11 mouse cellular contexts compared by ENCODE assay signal in the genomic region with DNA sequence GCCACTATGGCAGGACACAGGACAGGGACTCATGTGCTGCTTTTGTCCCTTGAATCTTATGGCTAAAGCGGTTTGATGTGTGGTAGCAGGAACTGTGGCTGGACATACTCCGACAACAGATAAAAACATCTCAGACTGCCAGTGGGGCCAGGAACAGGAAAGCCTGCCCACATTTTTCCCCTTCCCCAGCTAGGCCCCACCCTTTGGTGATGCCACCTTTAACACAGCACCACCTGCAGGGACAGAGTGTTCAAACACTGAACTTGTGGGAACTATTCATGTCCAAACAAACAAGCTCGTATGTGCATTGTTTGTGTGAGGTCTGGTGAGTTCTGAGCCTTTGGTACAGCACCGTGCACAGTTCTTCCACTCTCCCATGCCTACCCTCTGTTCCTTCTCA. TPM values are rescaled to one million over a fixed set of nuclear protein-coding genes. Genes with fewer than 3 reads are reported as not detected.
DNase-seq lines count a peak whose midpoint lies in the region; ATAC-seq and TF ChIP-seq lines count a peak whose summit lies in the region.
"Had no signal": no experiment of that assay in that cellular context is flagged by ENCODE, and none has a peak within 500 bp of the region (broad histone marks: within the 10 kb centered on the region; RNA-seq: fewer than 3 reads in every experiment).

No protein-coding gene starts in this region.

- H3K27me3 ChIP-seq in kidney, embryonic 16.5 days (ENCODE audit: insufficient read depth, low read length) = no peaks in the 10 kb centered on the region
- no peaks in the 10 kb centered on the region for H3K27me3 ChIP-seq in liver, embryonic 11.5 days (replicated peaks; ENCODE audit: control insufficient read depth, insufficient read depth, low read length)
- H3K27me3 ChIP-seq in stomach, postnatal 0 days (ENCODE audit: control insufficient read depth, insufficient read depth, low read length) = no peaks in the 10 kb centered on the region
- H3K27me3 ChIP-seq in forebrain, embryonic 11.5 days (ENCODE audit: control insufficient read depth, insufficient read depth, low read length) = no peaks in the 10 kb centered on the region
- H3K27me3 ChIP-seq: embryonic facial prominence, embryonic 12.5 days; midbrain, embryonic 13.5 days; Patski had no signal

- WGBS in kidney, embryonic 16.5 days = 65% methylated on average over 4 of the region's 4 CpGs
- WGBS in liver, embryonic 11.5 days = 41% methylated on average over 4 of the region's 4 CpGs
- WGBS in stomach, postnatal 0 days = 56% methylated on average over 4 of the region's 4 CpGs
- WGBS in forebrain, embryonic 11.5 days = 79% methylated on average over 4 of the region's 4 CpGs

- no peak for ATAC-seq in kidney, embryonic 16.5 days (ENCODE audit: low FRiP score, low TSS enrichment)
- ATAC-seq in liver, embryonic 11.5 days (replicated peaks; ENCODE audit: low FRiP score) = no peak
- ATAC-seq in stomach, postnatal 0 days (ENCODE audit: low FRiP score, low TSS enrichment) = no peak
- ATAC-seq in forebrain, embryonic 11.5 days (replicated peaks; ENCODE audit: low FRiP score) = no peak
- ATAC-seq: midbrain, embryonic 13.5 days; Patski had no signal

- DNase-seq in kidney, adult 11 months = no peak
- no peak for DNase-seq in liver, embryonic 11.5 days (ENCODE audit: low spot score)
- DNase-seq in stomach, postnatal 0 days (ENCODE audit: low spot score) = no peak
- DNase-seq in ovary, postnatal 36 days (ENCODE audit: low spot score) = no peak
- DNase-seq in forebrain, embryonic 11.5 days (ENCODE audit: low spot score) = no peak
- no peak for DNase-seq in cerebellum, adult 8-10 months

- no peak for TF ChIP-seq CTCF in cortical plate, adult 2 months (IDR thresholded peaks at IDR 0.05; ENCODE audit: extremely low read depth, insufficient read depth, low read length)
- TF ChIP-seq CTCF in stomach, postnatal 0 days (IDR thresholded peaks at IDR 0.05; ENCODE audit: low read depth) = peak; percentile 55

- no peaks in the 10 kb centered on the region for H3K9me3 ChIP-seq in kidney, embryonic 16.5 days (ENCODE audit: low read length)
- H3K9me3 ChIP-seq in liver, embryonic 11.5 days (ENCODE audit: control insufficient read depth, low read length) = no peaks in the 10 kb centered on the region
- no peaks in the 10 kb centered on the region for H3K9me3 ChIP-seq in stomach, postnatal 0 days (ENCODE audit: control insufficient read depth, low read length)
- H3K9me3 ChIP-seq in forebrain, embryonic 11.5 days (ENCODE audit: control insufficient read depth, low read length) = no peaks in the 10 kb centered on the region
- H3K9me3 ChIP-seq: embryonic facial prominence, embryonic 12.5 days; midbrain, embryonic 13.5 days had no signal

- TF ChIP-seq EP300 in stomach, postnatal 0 days (optimal IDR thresholded peaks at IDR 0.05) = no peak

- no peak for TF ChIP-seq POLR2A in cortical plate, adult 2 months (IDR thresholded peaks at IDR 0.05; ENCODE audit: extremely low read depth, insufficient read depth, low read length)

- no peak overlapping the region for H3K27ac ChIP-seq in kidney, embryonic 16.5 days (ENCODE audit: low read length)
- H3K27ac ChIP-seq in cortical plate, adult 2 months (ENCODE audit: insufficient read depth, low read length) = 0 out of 2 replicates have a peak overlapping the region, but pooled peaks have one; percentile 42
- peak overlapping the region; percentile 5; the same call in 1 of the 2 replicates for H3K27ac ChIP-seq in liver, embryonic 11.5 days (ENCODE audit: low read depth, low read length)
- H3K27ac ChIP-seq in stomach, postnatal 0 days (replicated peaks) = no peak overlapping the region
- no peak overlapping the region for H3K27ac ChIP-seq in forebrain, embryonic 11.5 days (ENCODE audit: low read depth, low read length)
- H3K27ac ChIP-seq: embryonic facial prominence, embryonic 12.5 days; midbrain, embryonic 13.5 days had no signal

- no peak overlapping the region for H3K4me3 ChIP-seq in kidney, embryonic 16.5 days (ENCODE audit: low read length)
- H3K4me3 ChIP-seq in cortical plate, adult 2 months (ENCODE audit: insufficient read depth, low read length) = no peak overlapping the region
- H3K4me3 ChIP-seq in liver, embryonic 11.5 days (ENCODE audit: low read depth, low read length) = no peak overlapping the region
- H3K4me3 ChIP-seq in stomach, postnatal 0 days (ENCODE audit: low read depth, low read length) = no peak overlapping the region
- H3K4me3 ChIP-seq in forebrain, embryonic 11.5 days (ENCODE audit: low read depth, low read length) = no peak overlapping the region
- H3K4me3 ChIP-seq: embryonic facial prominence, embryonic 12.5 days; midbrain, embryonic 13.5 days had no signal

- H3K36me3 ChIP-seq in kidney, embryonic 16.5 days (ENCODE audit: insufficient read depth, low read length) = no peaks in the 10 kb centered on the region
- H3K36me3 ChIP-seq in liver, embryonic 11.5 days (ENCODE audit: control insufficient read depth, insufficient read depth, low read length) = no peaks in the 10 kb centered on the region
- peaks cover 2% of the 10 kb centered on the region; the same call in 1 of the 2 replicates for H3K36me3 ChIP-seq in stomach, postnatal 0 days (ENCODE audit: control insufficient read depth, insufficient read depth, low read length)
- no peaks in the 10 kb centered on the region for H3K36me3 ChIP-seq in forebrain, embryonic 11.5 days (ENCODE audit: control insufficient read depth, insufficient read depth, low read length)
- H3K36me3 ChIP-seq: embryonic facial prominence, embryonic 12.5 days; midbrain, embryonic 13.5 days had no signal

- peaks cover 37% of the 10 kb centered on the region for H3K4me1 ChIP-seq in kidney, embryonic 16.5 days (ENCODE audit: insufficient read depth, low read length)
- H3K4me1 ChIP-seq in cortical plate, adult 2 months (ENCODE audit: control insufficient read depth, insufficient read depth, low read length) = peaks cover 21% of the 10 kb centered on the region
- peaks cover 62% of the 10 kb centered on the region for H3K4me1 ChIP-seq in liver, embryonic 11.5 days (replicated peaks; ENCODE audit: control insufficient read depth, insufficient read depth, low read length)
- peaks cover 21% of the 10 kb centered on the region for H3K4me1 ChIP-seq in stomach, postnatal 0 days (replicated peaks; ENCODE audit: control insufficient read depth, insufficient read depth)
- no peaks in the 10 kb centered on the region for H3K4me1 ChIP-seq in forebrain, embryonic 11.5 days (replicated peaks; ENCODE audit: control insufficient read depth, insufficient read depth, low read length)
- H3K4me1 ChIP-seq: embryonic facial prominence, embryonic 12.5 days had no signal

- H3K4me2 ChIP-seq in kidney, embryonic 16.5 days (replicated peaks; ENCODE audit: low read depth, low read length) = no peak overlapping the region
- 0 out of 2 replicates have a peak overlapping the region, but pooled peaks have one; percentile 24 for H3K4me2 ChIP-seq in liver, embryonic 11.5 days
- no peak overlapping the region for H3K4me2 ChIP-seq in stomach, postnatal 0 days (replicated peaks; ENCODE audit: low read depth)
- no peak overlapping the region for H3K4me2 ChIP-seq in forebrain, embryonic 11.5 days (ENCODE audit: low read depth, low read length, severe bottlenecking)
- H3K4me2 ChIP-seq: embryonic facial prominence, embryonic 12.5 days; midbrain, embryonic 13.5 days had no signal

- 0 out of 2 replicates have a peak overlapping the region, but pooled peaks have one; percentile 7 for H3K9ac ChIP-seq in kidney, embryonic 16.5 days (replicated peaks; ENCODE audit: low read length)
- H3K9ac ChIP-seq in liver, embryonic 11.5 days (ENCODE audit: low read depth, low read length) = no peak overlapping the region
- H3K9ac ChIP-seq in stomach, postnatal 0 days (ENCODE audit: low read length) = no peak overlapping the region
- H3K9ac ChIP-seq in forebrain, embryonic 11.5 days (ENCODE audit: low read length) = no peak overlapping the region
- H3K9ac ChIP-seq: embryonic facial prominence, embryonic 12.5 days; midbrain, embryonic 13.5 days had no signal

RNA-seq across cellular contexts. Expression of gene Ell, which starts 19.1 kb away (rescaled TPM):
- 24.1 and 25.1 TPM in 2 replicates for polyA plus RNA-seq in kidney, embryonic 16.5 days (2015; fragmentation: Nextera tagmentation; extraction: Ambion mirVana)
- 23.8 and 23.9 TPM in 2 replicates for polyA plus RNA-seq in cortical plate, adult 2 months (2012; rRNA removed)
- polyA plus RNA-seq in liver, embryonic 11.5 days (2014; fragmentation: Nextera tagmentation; extraction: Ambion mirVana) = 20.3 and 20.7 TPM in 2 replicates
- 11.1 and 13.5 TPM in 2 replicates for polyA plus RNA-seq in stomach, postnatal 0 days (2015; fragmentation: Nextera tagmentation; extraction: Ambion mirVana)
- polyA plus RNA-seq in forebrain, embryonic 11.5 days (2014; fragmentation: Nextera tagmentation; extraction: Ambion mirVana) = 21.8 and 22.2 TPM in 2 replicates

RNA-seq across cellular contexts. Expression of gene Kxd1, which starts 30.6 kb away (rescaled TPM):
- polyA plus RNA-seq in kidney, embryonic 16.5 days (2015; fragmentation: Nextera tagmentation; extraction: Ambion mirVana) = 65.4 and 69.9 TPM in 2 replicates
- 61.0 and 64.4 TPM in 2 replicates for polyA plus RNA-seq in cortical plate, adult 2 months (2012; rRNA removed)
- polyA plus RNA-seq in liver, embryonic 11.5 days (2014; fragmentation: Nextera tagmentation; extraction: Ambion mirVana) = 68.8 and 75.2 TPM in 2 replicates
- 47.1 and 54.6 TPM in 2 replicates for polyA plus RNA-seq in stomach, postnatal 0 days (2015; fragmentation: Nextera tagmentation; extraction: Ambion mirVana)
- polyA plus RNA-seq in forebrain, embryonic 11.5 days (2014; fragmentation: Nextera tagmentation; extraction: Ambion mirVana) = 56.0 and 59.9 TPM in 2 replicates

RNA-seq across cellular contexts. Expression of gene Fkbp8, which starts 30.8 kb away (rescaled TPM):
- polyA plus RNA-seq in kidney, embryonic 16.5 days (2015; fragmentation: Nextera tagmentation; extraction: Ambion mirVana) = 353 and 359 TPM in 2 replicates
- polyA plus RNA-seq in cortical plate, adult 2 months (2012; rRNA removed) = 592 and 612 TPM in 2 replicates
- polyA plus RNA-seq in liver, embryonic 11.5 days (2014; fragmentation: Nextera tagmentation; extraction: Ambion mirVana) = 261 and 285 TPM in 2 replicates
- polyA plus RNA-seq in stomach, postnatal 0 days (2015; fragmentation: Nextera tagmentation; extraction: Ambion mirVana) = 179 and 188 TPM in 2 replicates
- polyA plus RNA-seq in forebrain, embryonic 11.5 days (2014; fragmentation: Nextera tagmentation; extraction: Ambion mirVana) = 268 and 290 TPM in 2 replicates

RNA-seq across cellular contexts. Expression of gene Isyna1, which starts 35.8 kb away (rescaled TPM):
- polyA plus RNA-seq in kidney, embryonic 16.5 days (2015; fragmentation: Nextera tagmentation; extraction: Ambion mirVana) = 215 and 217 TPM in 2 replicates
- 71.1 and 77.2 TPM in 2 replicates for polyA plus RNA-seq in cortical plate, adult 2 months (2012; rRNA removed)
- polyA plus RNA-seq in liver, embryonic 11.5 days (2014; fragmentation: Nextera tagmentation; extraction: Ambion mirVana) = 177 and 188 TPM in 2 replicates
- polyA plus RNA-seq in stomach, postnatal 0 days (2015; fragmentation: Nextera tagmentation; extraction: Ambion mirVana) = 37.4 and 39.3 TPM in 2 replicates
- polyA plus RNA-seq in forebrain, embryonic 11.5 days (2014; fragmentation: Nextera tagmentation; extraction: Ambion mirVana) = 98.1 and 109 TPM in 2 replicates

RNA-seq across cellular contexts. Expression of gene Uba52, which starts 47.7 kb away (rescaled TPM):
- polyA plus RNA-seq in kidney, embryonic 16.5 days (2015; fragmentation: Nextera tagmentation; extraction: Ambion mirVana) = 869 and 882 TPM in 2 replicates
- 851 and 918 TPM in 2 replicates for polyA plus RNA-seq in cortical plate, adult 2 months (2012; rRNA removed)
- polyA plus RNA-seq in liver, embryonic 11.5 days (2014; fragmentation: Nextera tagmentation; extraction: Ambion mirVana) = 1,024 and 1,077 TPM in 2 replicates
- 951 and 966 TPM in 2 replicates for polyA plus RNA-seq in stomach, postnatal 0 days (2015; fragmentation: Nextera tagmentation; extraction: Ambion mirVana)
- polyA plus RNA-seq in forebrain, embryonic 11.5 days (2014; fragmentation: Nextera tagmentation; extraction: Ambion mirVana) = 715 TPM in 2 replicates

Comparison
In these comparisons a context has a peak if more than half of its experiments do, and no peak if none do; other contexts are left out.
1. H3K27ac ChIP-seq: peak in cortical plate, adult 2 months (single experiment) and liver, embryonic 11.5 days (single experiment); none in kidney, embryonic 16.5 days (single experiment), stomach, postnatal 0 days (single experiment) and forebrain, embryonic 11.5 days (single experiment).